Mouse (Mus musculus) liver, adult (tissue): ENCODE measurements around the gene Tysnd1.

ENCODE experiments used
- GATA4 ChIP-seq: IDR thresholded peaks from 2 replicates; pipeline ENCODE4 v1.6.1; 2014; ENCODE audit warnings: mild to moderate bottlenecking, low read length; ENCODE audit not compliant: insufficient replicate concordance

Gene Tysnd1

DNA sequence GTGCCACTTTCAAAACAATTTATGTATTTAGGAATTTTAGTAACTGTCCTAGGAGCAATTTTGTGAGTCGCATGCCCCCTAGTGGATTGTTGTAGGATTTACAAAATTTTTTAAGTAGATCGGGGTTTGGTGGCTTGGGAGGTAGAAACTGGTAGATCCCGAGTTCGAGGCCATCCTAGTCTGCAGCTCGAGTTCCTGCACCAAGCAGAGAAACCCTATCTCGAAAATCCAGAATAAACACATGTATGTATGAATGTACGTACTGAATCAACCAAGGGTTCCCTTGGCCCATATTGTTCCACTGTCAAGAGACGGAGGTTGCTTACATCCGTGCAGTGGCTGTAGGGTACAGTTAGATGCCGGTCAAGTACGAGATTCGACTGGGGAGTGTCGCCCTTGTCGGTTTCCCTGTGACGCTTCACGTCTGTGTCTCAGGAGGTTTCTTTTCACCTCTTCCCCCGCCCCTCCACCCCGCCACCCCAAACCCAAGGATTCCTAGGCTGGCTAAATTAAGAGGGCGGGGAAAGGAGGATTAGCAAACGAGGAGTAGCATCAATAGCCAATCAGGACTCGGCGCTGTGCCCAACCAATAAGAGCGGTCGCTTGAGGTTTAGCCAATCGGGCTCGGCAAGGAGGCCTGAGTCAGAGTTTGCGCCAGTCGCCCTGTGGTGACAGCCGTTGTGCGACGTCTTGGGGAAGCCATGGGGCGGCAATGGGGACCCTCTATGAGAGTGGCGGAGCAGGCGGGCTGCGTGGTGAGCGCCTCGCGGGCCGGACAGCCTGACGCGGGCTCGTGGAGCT, at the start of gene Tysnd1:
Gene Tysnd1 (plus strand): TSS at position 645 of the 801 bp plus-strand sequence.
- TF ChIP-seq GATA4, result no peak

DNA sequence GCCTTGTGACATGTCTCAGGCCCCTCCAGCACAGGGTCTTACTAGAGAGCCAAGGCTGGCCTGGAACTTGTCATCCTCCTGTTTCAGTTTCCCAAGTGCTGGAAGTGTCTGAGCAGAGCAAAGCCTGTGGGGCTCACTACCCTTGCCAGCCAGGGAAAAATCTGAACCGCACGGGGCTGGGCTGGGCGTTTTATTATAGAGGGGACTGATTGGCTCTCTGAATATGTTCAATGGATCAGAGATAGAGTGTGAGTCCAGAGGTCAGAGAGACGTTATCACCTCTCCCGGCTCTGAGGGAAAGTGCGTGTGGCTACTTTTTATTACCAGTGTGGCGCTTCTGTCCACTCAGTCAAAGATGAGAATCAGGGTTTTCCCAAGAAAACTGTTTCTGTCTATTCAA, 48.8 kb upstream of the Tysnd1 start:
- peak; percentile 66; the same call in 1 of the 2 replicates for TF ChIP-seq GATA4

DNA sequence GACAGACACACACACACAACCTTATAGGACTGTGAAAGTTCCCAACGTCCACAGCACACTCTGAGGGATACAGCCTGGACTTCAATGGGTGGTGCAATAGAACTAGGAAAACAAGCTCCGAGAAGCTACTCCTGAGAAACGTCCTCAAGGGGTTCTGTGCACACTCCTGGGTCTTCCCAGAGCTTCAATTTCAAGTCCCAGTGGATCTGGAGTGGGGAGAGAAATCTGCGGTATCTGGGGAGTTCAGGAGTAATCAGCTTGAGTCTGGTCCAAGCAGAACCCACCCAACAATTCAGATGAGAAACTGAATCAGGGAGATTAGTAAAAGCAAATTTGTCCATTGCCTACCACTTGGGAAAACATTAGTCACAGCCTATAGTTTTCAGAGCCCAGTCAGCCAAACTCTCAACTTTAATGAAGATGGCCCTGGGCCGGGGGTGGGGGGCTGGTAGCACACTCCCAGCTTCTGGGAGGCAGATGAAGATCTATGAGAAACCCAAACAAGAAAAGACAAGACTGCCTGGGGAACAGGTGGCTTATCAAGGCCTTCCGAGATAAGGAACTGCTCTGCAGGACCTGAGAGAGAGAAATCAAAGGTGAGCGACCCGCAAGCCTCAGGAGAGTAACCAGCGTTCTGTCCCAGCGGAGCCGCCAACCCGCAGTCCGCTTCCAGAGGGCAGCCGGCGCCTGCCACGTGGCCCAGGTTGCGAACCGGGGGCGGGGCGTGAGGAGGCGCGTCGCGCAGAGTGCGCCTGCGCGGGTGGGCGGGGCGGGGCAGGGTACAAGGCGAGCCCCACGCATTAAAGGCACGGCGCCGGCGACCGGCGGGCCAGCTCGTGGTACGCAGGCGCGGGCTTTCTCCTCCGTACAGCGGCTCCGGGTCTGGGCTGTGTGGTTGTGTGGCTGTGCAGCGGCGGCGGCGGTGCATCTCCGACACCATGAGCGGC, 47.3 kb upstream of the Tysnd1 start, which contains the start of gene Ppa1:
Gene Ppa1 (plus strand): TSS at position 763 of the 947 bp plus-strand sequence.
- TF ChIP-seq GATA4, result peak; percentile 7; the same call in 1 of the 2 replicates

DNA sequence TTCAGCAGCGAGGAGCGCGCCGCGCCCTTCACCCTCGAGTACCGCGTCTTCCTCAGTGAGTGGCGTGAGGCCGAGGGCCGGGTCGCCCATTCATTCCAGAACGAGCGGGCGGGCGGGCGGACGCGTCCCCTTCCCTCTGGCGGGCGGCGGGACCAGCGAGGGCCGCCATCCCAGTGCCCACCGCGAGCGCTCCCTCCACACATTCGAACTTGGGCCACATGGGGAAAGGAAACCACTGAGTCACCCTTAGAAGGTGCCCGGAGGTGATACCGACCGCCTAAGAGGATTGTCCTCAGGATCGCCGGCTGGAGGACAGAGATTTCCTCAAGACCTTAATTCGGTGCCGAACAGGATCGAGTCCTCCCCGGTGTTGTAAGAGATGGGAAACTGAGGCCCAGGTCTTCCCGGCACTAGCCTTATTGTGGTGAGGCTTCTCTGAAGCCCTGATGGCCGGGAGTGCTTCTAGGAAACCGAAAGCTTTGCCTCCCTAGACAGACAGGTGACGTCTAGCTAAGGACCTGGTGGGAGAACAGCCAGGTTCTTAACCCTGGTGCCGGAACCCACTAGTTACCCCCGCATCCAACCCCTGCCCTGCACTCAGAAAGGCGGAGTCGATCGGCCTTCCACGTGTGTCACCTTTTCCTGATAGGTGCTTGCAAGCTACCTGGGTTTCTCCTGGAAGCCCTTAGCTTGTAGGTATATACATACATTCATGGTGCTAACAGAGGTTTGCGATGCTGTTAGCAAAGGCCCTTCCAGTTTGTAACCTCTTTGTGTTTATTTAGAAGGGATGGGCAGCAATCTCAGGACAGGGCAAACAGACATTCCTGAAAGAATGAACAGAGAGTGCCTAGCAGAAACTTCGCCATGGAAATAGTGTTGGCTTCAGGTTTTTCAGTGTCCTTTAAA, 46.3 kb upstream of the Tysnd1 start:
- TF ChIP-seq GATA4, result no peak

DNA sequence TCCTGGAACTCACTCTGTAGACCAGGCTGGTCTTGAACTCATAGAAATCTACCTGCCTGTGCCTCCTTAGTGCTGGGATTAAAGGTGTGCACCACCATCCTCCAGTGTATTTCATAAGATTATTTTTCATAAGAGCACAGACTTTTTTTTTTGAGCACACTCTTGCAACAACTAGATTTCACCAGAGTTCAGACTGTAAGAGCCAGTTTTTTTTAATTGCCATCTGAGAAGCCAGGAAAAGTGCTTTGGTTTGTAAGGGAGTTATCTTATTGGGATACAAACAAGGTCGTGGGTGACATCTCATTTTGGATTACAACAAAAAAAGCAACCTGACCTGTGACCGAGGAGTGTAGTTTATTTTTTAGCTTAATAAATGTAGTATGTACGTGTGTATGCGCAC, 41.2 kb upstream of the Tysnd1 start:
- no peak for TF ChIP-seq GATA4

DNA sequence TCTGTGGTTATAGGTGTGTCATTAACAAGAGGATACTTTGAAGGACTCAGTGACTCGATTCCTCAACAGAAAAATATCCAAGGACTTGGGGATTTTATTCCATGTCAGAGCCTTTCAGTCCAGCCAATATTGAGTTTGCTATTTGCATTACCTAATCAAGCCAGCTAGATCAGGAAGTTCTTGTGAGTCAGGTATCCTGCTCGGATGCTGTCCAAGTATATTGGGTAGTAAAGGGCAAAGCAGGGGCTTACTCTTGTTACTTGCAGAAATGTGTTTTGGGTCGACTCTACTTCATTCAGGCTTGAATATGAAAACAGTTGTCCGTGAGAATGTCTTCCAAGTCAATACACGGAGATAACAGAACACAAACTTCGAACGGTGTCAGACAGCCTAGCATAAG, 40.6 kb upstream of the Tysnd1 start:
- TF ChIP-seq GATA4, result no peak; the same call in 1 of the 2 replicates

DNA sequence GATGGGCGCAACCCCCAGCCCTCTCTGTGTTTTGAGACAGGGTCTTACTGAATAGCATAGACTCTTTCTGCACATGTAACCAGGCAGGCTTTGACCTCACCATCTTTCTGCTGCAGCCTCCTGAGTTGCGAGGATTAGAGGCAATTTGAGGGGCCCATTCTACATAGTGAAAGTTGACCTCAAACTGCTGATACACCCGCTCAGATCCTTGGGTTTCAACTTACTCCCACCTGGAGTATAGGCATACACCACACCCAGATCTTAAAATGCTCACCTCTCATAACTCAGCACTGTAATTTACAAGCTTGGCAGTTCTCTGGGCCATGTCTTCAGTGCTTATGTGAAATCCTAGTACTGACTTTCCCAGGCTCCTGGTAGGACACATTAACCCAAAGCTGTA, 40.1 kb upstream of the Tysnd1 start:
- no peak for TF ChIP-seq GATA4

DNA sequence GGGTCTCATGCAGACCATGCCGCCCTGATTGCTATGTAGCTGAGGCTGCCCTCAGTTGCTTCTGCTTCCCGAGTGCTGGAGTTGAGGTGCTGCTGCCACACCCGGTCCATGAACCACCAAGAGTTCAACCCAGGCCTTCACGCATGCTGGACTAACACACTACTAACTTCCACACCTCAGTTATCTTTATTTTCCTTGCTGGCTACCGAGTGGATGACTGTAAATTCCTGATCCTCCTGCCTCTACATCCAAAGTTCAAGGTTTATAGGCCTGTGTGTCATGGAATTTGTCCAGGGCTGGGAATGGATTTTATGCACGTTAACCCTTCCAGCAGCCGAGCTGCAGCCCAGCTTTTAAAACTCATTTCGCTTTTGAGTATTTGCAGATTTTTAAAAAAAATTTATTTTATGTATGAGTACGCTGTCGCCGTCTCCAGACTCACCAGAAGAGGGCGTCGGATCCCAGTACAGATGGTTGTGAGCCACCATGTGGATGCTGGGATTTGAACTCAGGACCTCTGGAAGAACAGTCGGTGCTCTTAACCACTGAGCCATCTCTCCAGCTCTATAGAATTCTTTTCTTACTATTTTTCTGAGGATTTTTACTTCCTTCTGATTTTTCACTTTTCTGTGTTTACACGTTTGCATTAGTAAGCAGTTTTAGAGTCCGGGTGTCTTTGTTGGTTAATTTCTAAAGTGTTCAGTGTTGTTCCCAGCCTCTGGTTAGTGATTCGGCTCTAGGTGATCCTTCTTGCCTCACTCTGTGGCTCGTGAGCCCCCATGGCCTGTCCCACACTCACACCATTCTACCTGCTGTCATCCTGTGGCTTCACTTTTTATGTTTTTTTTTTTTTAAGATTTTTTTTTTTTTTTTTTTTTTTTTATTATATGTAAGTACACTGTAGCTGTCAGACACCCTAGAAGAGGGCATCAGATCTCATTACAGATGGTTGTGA, 38.1 kb upstream of the Tysnd1 start:
- no peak; the same call in 1 of the 2 replicates for TF ChIP-seq GATA4

DNA sequence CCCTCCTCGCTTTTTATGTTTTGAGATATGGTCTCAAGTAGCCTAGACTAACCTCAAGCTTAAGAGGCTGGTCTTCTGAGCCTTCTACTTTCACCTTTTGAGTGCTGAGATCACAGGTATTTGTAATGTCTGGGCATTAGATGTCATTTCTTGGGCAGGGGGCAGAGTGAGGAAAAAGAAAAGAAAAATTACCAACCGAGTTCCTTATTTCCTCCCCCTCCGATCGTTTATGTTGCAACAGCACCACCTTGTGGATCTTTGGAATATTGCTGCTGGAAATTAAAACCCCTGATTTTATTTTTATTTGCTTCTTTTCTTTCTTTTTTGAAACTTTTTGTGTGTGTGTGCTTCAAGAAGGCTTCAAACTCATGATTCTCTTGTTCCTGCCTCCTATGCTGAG, 37.3 kb upstream of the Tysnd1 start:
- no peak for TF ChIP-seq GATA4

DNA sequence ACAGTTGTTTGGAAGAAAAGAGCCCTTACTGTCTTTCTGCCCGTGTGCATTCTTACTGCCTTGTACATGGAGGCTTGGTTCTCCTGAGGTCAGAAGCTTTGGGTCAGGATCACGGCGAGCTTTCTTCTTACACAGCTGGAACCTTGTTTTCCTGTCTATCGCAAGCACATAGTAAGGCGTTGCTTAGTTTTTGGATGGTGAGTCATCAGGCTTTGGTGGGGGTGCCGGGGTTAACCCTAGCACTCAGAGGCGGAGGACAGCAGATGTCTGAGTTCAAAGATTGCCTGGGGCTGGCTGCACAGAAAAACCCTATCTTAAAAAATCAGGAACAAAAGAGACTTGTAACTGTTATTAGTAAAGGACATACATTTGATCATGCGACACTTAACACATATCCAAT, 33.4 kb upstream of the Tysnd1 start:
- no peak for TF ChIP-seq GATA4

DNA sequence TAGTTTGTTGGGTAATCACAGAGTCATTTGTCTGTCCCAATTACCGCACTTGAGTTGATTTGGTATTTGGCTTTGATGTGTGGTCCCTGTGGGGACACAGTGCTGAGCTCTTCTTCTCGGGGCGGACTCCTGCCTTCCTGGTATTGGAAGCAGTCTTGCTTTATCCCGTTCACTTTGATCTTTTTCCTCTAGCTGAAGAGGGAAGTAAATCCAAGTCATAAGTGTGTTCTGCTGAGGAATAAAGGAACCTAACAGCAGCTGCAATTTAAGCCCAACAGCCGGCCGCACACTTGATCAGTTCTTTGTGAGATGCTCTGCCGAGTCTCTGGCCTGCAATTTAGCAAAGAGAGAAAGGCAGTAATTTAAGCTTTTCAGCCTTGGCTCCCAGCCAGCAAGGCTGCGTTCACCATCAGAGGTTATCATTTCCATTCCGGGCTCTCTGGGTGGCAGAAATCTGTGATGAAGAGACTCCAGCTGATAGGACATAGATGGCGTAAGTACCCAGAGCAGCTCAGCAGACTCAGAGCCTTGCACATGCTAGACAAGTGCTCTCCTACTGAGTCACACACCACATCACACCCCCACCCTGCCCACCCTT, 32.8 kb upstream of the Tysnd1 start:
- TF ChIP-seq GATA4, result no peak

DNA sequence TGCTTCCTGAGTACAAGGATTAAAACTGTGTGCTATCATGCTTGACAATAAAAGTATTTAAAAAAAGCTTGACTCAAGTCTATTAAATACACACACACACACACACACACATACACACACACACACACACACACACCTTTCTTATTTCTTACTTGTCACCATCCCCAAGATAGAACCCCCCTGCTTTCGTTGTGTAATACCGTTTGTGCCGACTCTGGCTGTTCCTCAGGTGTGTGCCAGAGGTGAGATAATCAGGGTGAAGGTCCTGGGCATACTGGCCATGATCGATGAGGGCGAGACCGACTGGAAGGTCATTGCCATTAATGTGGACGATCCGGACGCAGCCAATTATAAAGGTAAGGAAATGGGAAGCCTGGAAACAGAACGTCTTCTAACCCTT, 30.2 kb upstream of the Tysnd1 start:
- TF ChIP-seq GATA4, result no peak

DNA sequence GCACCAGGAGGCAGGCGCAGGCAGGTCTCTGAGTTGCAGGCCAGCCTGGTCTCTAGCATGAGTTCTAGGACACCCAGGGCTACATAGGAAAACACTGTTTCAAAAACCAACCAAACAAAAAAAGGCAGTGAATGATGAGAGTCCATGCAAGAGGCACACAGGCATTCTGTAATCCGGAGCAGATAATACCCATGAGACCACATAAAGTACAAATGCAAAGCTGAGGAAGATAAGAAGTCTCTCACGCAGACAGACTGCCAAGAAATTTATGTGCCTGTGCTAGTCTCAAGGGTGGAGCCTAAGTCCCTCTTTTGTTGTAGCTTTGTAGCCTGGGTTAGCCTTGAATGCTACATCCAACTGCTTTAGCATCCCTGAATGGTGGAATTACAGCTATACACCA, 29.7 kb upstream of the Tysnd1 start:
- TF ChIP-seq GATA4, result no peak
